Mouse (Mus musculus): ENCODE data around the gene B3galnt2. TPM values are rescaled to one million over a fixed set of nuclear protein-coding genes. Genes with fewer than 3 reads are reported as not detected.
"Not testable (repeated sequence)": the region's sequence is repeated elsewhere in the genome, so short reads cannot be mapped to it uniquely, and the experiment has no call there.

B3galnt2 gene
- polyA plus RNA-seq, 1 experiment from 2014 or later, result 26.7 TPM

DNA sequence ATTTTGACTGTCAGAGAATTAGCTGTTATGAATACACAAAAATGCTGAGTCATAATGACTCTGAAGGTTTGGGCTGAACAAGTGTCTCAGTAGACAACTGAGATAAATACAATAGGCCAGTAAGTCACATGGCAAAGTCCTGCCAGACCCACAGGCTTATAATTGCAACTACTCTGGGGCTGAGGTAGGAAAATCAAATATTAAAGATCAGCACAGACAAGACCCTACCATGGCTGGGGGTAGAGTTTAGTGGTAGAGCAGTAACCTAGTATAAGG lies 79.7 kb downstream of the B3galnt2 start:
- Histone ChIP-seq H3K4me3 (replicated peaks) (no peak overlapping the region), H3K9me3 (replicated peaks) (no peaks in the 10 kb centered on the region), H3K4me2 (peak overlapping the region; percentile 48), H3K9ac (peak overlapping the region; percentile 59; the same call in 1 of the 2 replicates), H3K4me1 (replicated peaks) (peaks cover 90% of the 10 kb centered on the region), H3K27ac (peak overlapping the region; percentile 94), H3K36me3 (peaks cover 12% of the 10 kb centered on the region), H3K27me3 (no peaks in the 10 kb centered on the region)
- peak; percentile 64 for DNase-seq
- ATAC-seq (ENCODE audit: low read depth), result peak; percentile 82

DNA sequence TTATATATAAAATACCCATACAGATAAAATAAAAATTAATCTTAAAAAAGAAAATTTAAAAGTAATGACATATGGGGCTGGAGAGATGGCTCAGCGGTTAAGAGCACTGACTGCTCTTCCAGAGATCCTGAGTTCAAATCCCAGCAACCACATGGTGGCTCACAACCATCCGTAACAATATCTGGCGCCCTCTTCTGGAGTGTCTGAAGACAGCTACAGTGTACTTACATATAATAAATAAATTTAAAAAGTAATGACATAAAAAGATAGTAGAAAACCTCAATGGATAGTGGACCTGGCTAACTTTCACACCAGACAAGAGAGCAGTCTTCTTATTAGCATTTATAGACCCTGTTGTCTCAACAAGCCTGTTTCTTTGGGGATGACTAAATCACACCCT lies 81.1 kb downstream of the B3galnt2 start:
- H3K27ac ChIP-seq, result peak overlapping the region; percentile 94
- H3K4me3 ChIP-seq (replicated peaks); ATAC-seq (ENCODE audit: low read depth); H3K27me3 ChIP-seq; H3K9me3 ChIP-seq (replicated peaks); DNase-seq; H3K4me2 ChIP-seq: not testable (repeated sequence)
- H3K36me3 ChIP-seq, result peaks cover 11% of the 10 kb centered on the region
- H3K9ac ChIP-seq, result peak overlapping the region; percentile 59; the same call in 1 of the 2 replicates
- peaks cover 81% of the 10 kb centered on the region for H3K4me1 ChIP-seq (replicated peaks)
- WGBS (ENCODE audit: insufficient replicate concordance), result 80% methylated on average over 3 of the region's 3 CpGs

DNA sequence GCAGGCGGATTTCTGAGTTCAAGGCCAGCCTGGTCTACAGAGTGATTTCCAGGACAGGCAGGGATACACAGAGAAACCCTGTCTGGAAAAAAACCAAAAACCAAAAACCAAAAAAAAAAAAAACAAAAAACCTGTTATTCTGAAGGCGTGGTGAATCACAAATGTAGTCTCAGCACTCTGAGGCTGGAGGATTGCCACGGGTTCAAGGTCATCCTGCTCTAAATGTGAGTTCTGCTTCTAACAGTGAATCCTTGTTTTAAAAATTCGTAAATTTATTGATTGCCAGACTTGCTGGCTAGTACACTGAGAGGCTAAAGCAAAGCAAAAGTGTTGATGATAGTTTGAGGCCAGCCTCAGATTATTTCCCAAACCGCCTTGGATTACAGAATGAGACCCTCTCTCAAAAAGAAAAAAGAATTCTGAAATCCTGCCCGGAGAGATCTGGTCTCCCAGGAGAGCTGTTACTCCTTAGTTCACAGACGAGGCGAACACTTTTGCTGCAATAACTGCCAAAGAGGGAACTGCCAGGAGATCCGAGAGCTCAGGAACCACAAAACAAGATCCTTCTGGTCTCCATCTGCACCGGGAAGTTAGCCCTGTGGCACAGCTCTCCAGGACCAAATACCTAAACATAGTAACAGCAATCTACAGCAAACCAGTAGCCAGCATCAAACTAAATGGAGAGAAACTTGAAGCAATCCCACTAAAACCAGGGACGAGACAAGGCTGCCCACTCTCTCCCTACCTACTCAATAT lies 81.8 kb downstream of the B3galnt2 start:
- Histone ChIP-seq H3K27me3 (no peaks in the 10 kb centered on the region), H3K9me3 (replicated peaks) (no peaks in the 10 kb centered on the region), H3K4me2 (no peak overlapping the region), H3K36me3 (peaks cover 11% of the 10 kb centered on the region), H3K9ac (peak overlapping the region; percentile 17; the same call in 1 of the 2 replicates), H3K4me3 (replicated peaks) (no peak overlapping the region), H3K27ac (peak overlapping the region; percentile 43), H3K4me1 (replicated peaks) (peaks cover 81% of the 10 kb centered on the region)
- ATAC-seq (ENCODE audit: low read depth) (no peak), DNase-seq (no peak)
- 78% methylated on average over 11 of the region's 11 CpGs for WGBS (ENCODE audit: insufficient replicate concordance)

DNA sequence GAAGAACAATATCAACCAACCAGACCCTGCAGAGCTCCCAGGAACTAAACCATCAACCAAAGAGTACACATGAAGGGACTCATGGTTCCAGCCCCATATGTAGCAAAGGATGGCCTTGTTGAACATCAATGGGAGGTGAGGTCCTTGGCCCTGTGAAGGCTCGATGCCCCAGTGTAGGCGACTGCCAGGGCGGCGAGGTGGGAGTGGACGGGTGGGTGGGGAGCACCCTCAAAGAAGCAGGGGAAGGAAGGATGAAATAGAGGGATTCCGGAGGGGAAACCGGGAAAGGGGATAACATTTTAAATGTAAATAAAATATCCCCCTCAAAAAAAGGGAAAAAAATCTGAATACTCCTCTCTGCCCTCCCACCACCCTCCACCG lies 84.6 kb downstream of the B3galnt2 start:
- no peak for DNase-seq
- H3K4me2 ChIP-seq, result peak overlapping the region; percentile 94
- peak; percentile 19; the same call in 1 of the 2 replicates for ATAC-seq (ENCODE audit: low read depth)
- peak overlapping the region; percentile 80 for H3K4me3 ChIP-seq (replicated peaks)
- H3K27me3 ChIP-seq, result no peaks in the 10 kb centered on the region
- H3K36me3 ChIP-seq, result peaks cover 6% of the 10 kb centered on the region; the same call in 1 of the 2 replicates
- 0% methylated on average over 8 of the region's 8 CpGs for WGBS (ENCODE audit: insufficient replicate concordance)
- peak overlapping the region; percentile 96 for H3K27ac ChIP-seq
- no peaks in the 10 kb centered on the region for H3K9me3 ChIP-seq (replicated peaks)
- peak overlapping the region; percentile 88 for H3K9ac ChIP-seq
- peaks cover 57% of the 10 kb centered on the region for H3K4me1 ChIP-seq (replicated peaks)

DNA sequence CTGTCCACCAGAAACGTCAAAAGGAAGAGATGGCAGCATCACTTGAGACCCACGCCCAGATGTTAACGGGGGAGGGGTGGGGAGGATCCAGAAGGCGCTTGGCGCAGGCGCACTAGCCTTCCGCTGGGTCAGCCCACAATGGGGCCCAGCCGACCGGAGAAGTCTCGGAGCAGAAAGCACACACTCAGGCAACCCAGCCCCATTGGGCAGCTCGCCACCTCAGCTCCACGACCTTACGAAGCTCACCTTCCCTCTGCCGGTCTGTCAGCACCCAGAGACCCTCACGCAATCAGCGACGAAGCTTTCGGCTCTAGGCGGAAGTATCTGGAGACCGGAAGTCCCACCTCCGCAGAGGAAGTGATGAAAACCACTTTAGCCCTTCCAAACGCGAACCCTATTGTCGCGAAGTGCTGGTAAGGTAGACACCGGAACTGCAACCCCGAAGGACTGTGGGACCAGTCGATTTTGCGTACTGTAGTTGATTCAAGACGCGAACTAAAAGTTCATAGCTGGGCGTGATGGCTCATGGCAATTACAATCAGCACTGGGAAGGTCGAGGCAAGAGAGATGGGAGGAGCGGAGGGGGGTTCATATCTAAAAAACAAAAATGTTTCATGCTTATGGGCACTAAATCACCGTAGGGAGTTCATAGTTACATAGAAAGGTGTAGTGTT lies 85.2 kb downstream of the B3galnt2 start, which contains the start of gene Tbce:
Tbce (minus strand) TSS at position 347 of the 674 bp plus-strand sequence.
- peak within 1 kb of the TSS; percentile 80 for H3K4me3 ChIP-seq (replicated peaks)
- H3K9ac ChIP-seq, result peak within 1 kb of the TSS; percentile 88
- H3K4me1 ChIP-seq (replicated peaks), result peaks cover 51% of the 10 kb centered on the region
- H3K9me3 ChIP-seq (replicated peaks), result no peaks in the 10 kb centered on the region
- DNase-seq (peak; percentile 84), ATAC-seq (ENCODE audit: low read depth) (peak; percentile 95)
- no peaks in the 10 kb centered on the region for H3K27me3 ChIP-seq
- H3K27ac ChIP-seq, result peak within 1 kb of the TSS; percentile 96
- H3K36me3 ChIP-seq, result peaks cover 6% of the 10 kb centered on the region; the same call in 1 of the 2 replicates
- WGBS (ENCODE audit: insufficient replicate concordance), result under 1% methylated on average over 35 of the region's 35 CpGs
- H3K4me2 ChIP-seq, result peak within 1 kb of the TSS; percentile 94

DNA sequence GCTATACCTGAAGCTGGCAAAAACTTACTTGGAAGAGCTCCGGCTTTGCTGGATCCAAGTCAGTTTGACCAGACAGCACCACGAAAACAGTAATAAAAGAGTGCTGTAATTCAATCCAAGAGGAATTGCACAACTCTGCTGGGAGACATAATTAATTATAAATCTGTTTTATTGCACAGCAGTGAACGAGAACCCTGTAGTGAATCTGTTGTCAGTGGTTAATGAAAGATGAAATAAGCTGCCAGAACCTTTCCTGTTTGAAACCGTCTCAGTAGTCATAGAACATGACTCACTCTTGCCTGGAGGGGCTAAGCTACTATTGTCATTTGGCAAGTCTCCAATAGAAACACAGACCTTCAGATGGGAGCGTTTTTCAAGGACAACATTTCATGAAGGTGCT lies 85.9 kb downstream of the B3galnt2 start:
- H3K4me3 ChIP-seq (replicated peaks), result peak overlapping the region; percentile 80
- ATAC-seq (ENCODE audit: low read depth), result no peak
- H3K27me3 ChIP-seq, result no peaks in the 10 kb centered on the region
- peak overlapping the region; percentile 96 for H3K27ac ChIP-seq
- no peak for DNase-seq
- H3K9ac ChIP-seq, result peak overlapping the region; percentile 88
- no peaks in the 10 kb centered on the region for H3K9me3 ChIP-seq (replicated peaks)
- H3K36me3 ChIP-seq, result peaks cover 6% of the 10 kb centered on the region; the same call in 1 of the 2 replicates
- H3K4me1 ChIP-seq (replicated peaks), result peaks cover 44% of the 10 kb centered on the region
- 46% methylated on average over 5 of the region's 5 CpGs for WGBS (ENCODE audit: insufficient replicate concordance)
- H3K4me2 ChIP-seq, result peak overlapping the region; percentile 94

DNA sequence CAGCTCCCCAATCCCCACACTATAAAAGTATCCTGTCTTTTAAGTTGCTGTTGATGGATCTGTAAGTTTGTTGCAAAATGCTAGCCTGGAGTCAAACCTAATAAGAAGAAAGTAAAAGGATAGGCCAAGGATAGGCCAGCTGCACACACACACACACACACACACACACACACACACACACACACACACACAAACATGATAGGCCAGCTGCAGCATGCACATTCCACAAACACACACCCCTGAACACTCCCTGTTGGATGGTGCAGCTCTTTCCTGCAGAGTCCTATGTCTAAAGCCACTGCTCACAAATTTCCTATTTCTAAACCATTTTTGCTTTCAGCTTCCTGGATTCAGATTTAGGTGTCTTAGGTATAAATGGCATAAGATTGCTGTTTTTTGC lies 89.6 kb downstream of the B3galnt2 start:
- H3K36me3 ChIP-seq, result peaks cover 8% of the 10 kb centered on the region
- ATAC-seq (ENCODE audit: low read depth), result no peak
- peaks cover 13% of the 10 kb centered on the region for H3K4me1 ChIP-seq (replicated peaks)

DNA sequence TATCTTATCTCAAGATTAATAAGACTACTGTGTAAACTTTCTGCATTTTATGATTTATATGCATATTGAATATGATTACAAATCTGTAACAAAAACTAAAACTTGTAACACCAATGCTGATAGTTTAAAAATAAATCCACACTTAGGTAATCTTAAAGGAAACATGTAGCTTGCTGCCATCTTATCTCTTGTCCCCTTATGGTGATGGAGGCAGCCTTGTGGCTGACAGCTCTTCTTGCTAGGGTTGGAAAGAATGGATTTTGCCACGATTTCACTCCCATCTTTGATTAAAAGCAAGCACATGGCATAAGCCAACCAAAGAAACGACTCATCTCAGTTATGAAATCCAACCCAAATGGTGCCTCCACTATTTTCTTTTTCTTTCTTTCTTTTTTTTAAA lies 90.3 kb downstream of the B3galnt2 start:
- Histone ChIP-seq H3K4me1 (replicated peaks) (peaks cover 12% of the 10 kb centered on the region), H3K36me3 (peaks cover 15% of the 10 kb centered on the region), H3K27me3 (no peaks in the 10 kb centered on the region), H3K4me2 (no peak overlapping the region), H3K4me3 (replicated peaks) (no peak overlapping the region), H3K27ac (no peak overlapping the region), H3K9me3 (replicated peaks) (no peaks in the 10 kb centered on the region), H3K9ac (no peak overlapping the region)
- ATAC-seq (ENCODE audit: low read depth) (no peak), DNase-seq (no peak)
- 30% methylated on average over 2 of the region's 2 CpGs for WGBS (ENCODE audit: insufficient replicate concordance)

More for the DNA sequence above, 89.6 kb downstream of the B3galnt2 start:
- H3K27me3 ChIP-seq, result no peaks in the 10 kb centered on the region
- no peak overlapping the region for H3K4me2 ChIP-seq
- no peak overlapping the region for H3K27ac ChIP-seq
- H3K9me3 ChIP-seq (replicated peaks), result no peaks in the 10 kb centered on the region
- no peak for DNase-seq
- H3K4me3 ChIP-seq (replicated peaks), result no peak overlapping the region
- no peak overlapping the region for H3K9ac ChIP-seq

Other genes starting within 250 kb of the B3galnt2 start
- gene Gng4, start 170.4 kb upstream of the B3galnt2 start, polyA plus RNA-seq (2015; fragmentation: Nextera tagmentation; extraction: Ambion mirVana), result 0.08 and 0.31 TPM in 2 replicates
- gene Tbce, start 85.2 kb downstream of the B3galnt2 start, polyA plus RNA-seq (2015; fragmentation: Nextera tagmentation; extraction: Ambion mirVana), result 31.5 and 37.6 TPM in 2 replicates
- gene Arid4b, start 108.8 kb downstream of the B3galnt2 start, polyA plus RNA-seq (2015; fragmentation: Nextera tagmentation; extraction: Ambion mirVana), result 17.8 and 20.0 TPM in 2 replicates
- gene Ggps1, start 109.0 kb downstream of the B3galnt2 start, polyA plus RNA-seq (2015; fragmentation: Nextera tagmentation; extraction: Ambion mirVana), result 13.4 and 18.2 TPM in 2 replicates